Mouse (Mus musculus): ENCODE measurements at regions not wholly inside any gene's neighbourhood (a gene's known extent, or its start where the extent isn't known, plus 50 kb on each side); places are given as distances from the start of the nearest gene placed in this dataset.

DNA sequence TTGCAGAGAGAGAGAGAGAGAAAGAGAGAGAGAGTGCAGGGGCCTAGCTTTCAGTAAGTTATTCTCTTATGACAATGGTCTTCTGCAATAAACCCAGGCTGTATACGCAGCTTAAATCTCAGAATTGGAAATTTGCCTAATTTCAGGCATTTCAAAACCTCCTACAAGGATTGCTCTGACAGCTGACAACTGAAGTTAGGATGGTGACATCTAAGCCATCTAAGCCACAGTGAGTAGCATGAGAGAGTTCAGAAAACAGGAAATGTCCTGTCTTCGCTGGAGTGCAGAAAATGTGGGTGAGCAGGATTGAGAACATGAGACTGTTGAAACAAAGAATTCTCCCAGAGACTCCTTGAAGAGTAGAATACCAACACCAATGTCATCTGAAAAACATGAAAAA lies 56.8 kb downstream of the Fam110c start:
- H3K4me3 ChIP-seq = no peak overlapping the region
- 0 out of 2 replicates have a peak, but pooled peaks cover 5% of the 10 kb centered on the region for H3K4me1 ChIP-seq
- no peaks in the 10 kb centered on the region for H3K9me3 ChIP-seq
- ATAC-seq (ENCODE audit: borderline replicate concordance, extremely low read depth, low FRiP score, low TSS enrichment) = peak; percentile 50; the same call in 1 of the 2 replicates
- H3K9ac ChIP-seq = no peak overlapping the region
- H3K27me3 ChIP-seq = peaks cover 7% of the 10 kb centered on the region; the same call in 1 of the 2 replicates
- H3K27ac ChIP-seq = peak overlapping the region; percentile 18; the same call in 1 of the 2 replicates
- H3K4me2 ChIP-seq = no peak overlapping the region
- WGBS = 39% methylated on average over 2 of the region's 2 CpGs
- H3K36me3 ChIP-seq = no peaks in the 10 kb centered on the region

DNA sequence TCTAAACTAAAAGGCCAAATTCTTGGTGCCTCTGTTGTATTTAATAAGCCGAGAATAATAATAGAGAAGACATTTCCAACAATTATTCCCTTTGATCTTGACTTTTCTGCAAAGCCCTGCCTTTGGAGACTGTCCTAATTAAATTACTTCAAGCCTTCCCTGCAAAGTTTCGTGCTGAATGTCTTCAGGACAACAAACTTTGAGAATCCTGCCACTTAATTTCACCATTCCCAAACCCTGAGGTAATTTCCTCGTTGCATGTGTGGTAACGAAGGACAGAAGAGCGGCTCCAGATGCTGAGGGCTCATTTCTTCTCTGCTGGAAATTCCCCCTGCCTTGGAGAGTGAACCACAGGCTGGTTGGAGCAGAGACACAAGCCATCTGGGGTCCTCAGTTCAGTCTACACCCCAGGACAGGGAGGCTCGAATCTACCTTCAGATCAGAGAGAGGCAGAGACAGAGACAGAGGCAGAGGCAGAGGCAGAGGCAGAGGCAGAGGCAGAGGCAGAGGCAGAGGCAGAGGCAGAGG lies 60.9 kb downstream of the Fam110c start:
- no peak overlapping the region for H3K4me3 ChIP-seq
- peaks cover 5% of the 10 kb centered on the region; the same call in 1 of the 2 replicates for H3K4me1 ChIP-seq
- peaks cover 6% of the 10 kb centered on the region; the same call in 1 of the 2 replicates for H3K27me3 ChIP-seq
- no peak for ATAC-seq (ENCODE audit: borderline replicate concordance, extremely low read depth, low FRiP score, low TSS enrichment)
- no peak overlapping the region for H3K27ac ChIP-seq
- no peak overlapping the region for H3K9ac ChIP-seq
- no peak overlapping the region for H3K4me2 ChIP-seq
- 69% methylated on average over 6 of the region's 6 CpGs for WGBS
- no peaks in the 10 kb centered on the region for H3K36me3 ChIP-seq
- H3K9me3 ChIP-seq = no peaks in the 10 kb centered on the region

DNA sequence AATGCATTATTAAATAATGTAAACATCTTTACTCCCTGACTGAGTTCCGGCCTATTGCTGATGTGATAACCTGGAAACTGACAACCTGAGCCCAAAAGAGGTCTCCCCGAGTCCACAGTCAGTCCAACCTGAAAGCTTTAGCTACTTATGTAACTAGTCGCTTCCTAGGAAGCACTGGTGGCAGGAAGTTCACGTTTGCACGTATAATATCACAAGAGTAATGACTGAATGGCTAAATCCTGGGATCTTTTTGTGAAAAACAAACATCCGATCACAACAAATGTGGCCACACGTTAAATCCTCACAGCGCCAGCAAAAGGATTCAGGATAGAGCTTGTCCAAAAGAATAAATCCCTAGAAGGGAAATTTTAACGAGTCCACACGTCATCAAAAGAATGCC lies 62.7 kb downstream of the Fam110c start:
- Histone ChIP-seq H3K36me3 (no peaks in the 10 kb centered on the region), H3K9ac (no peak overlapping the region), H3K27me3 (peaks cover 6% of the 10 kb centered on the region; the same call in 1 of the 2 replicates), H3K27ac (no peak overlapping the region), H3K4me2 (no peak overlapping the region), H3K4me1 (peaks cover 3% of the 10 kb centered on the region; the same call in 1 of the 2 replicates), H3K4me3 (no peak overlapping the region), H3K9me3 (no peaks in the 10 kb centered on the region)
- no peak for ATAC-seq (ENCODE audit: borderline replicate concordance, extremely low read depth, low FRiP score, low TSS enrichment)
- 55% methylated on average over 10 of the region's 10 CpGs for WGBS

DNA sequence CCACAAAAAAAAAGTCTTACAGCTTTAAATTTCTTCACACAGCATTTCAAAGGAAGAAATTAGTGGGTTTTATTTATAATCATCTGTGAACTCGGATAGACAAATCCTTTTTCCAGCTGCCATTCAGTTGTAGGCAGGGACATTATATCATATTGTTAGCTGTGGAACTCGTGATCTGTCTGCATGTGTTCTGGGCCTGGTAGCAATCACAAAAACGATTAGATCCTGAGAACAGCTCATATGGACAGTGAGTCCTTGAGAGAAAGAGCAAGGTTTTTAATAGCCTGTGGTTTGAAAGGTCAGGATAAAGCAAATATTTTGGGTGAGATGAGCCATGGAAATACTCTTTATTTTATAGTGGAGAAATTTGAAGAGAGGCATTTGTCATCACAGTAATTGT lies 63.2 kb downstream of the Fam110c start:
- Histone ChIP-seq H3K27me3 (peaks cover 6% of the 10 kb centered on the region; the same call in 1 of the 2 replicates), H3K27ac (peak overlapping the region; percentile 34; the same call in 1 of the 2 replicates), H3K4me3 (no peak overlapping the region), H3K9ac (no peak overlapping the region), H3K36me3 (no peaks in the 10 kb centered on the region), H3K9me3 (no peaks in the 10 kb centered on the region), H3K4me2 (no peak overlapping the region), H3K4me1 (peaks cover 3% of the 10 kb centered on the region; the same call in 1 of the 2 replicates)
- ATAC-seq (ENCODE audit: borderline replicate concordance, extremely low read depth, low FRiP score, low TSS enrichment) = no peak
- 31% methylated on average over 3 of the region's 3 CpGs for WGBS

DNA sequence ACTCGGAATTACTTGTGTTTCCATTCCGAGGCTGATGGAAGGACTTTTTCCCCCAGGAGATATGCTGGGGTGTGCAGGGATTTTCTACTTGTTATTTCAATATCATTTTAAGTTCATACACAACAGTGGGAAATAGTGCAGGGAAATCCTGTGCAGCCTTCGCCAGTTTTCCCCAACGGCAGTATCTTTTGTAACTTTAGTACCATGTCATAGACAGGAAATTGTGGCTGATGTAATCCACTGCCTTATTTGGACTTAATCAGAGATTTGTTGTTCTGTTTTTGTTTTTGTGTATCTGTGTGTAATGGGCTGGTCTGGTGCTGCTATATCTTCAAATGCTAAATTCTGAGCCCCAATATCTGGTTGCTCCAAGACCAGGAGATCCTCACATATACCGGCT lies 63.8 kb downstream of the Fam110c start:
- Histone ChIP-seq H3K4me2 (no peak overlapping the region), H3K27me3 (peaks cover 6% of the 10 kb centered on the region; the same call in 1 of the 2 replicates), H3K27ac (peak overlapping the region; percentile 34; the same call in 1 of the 2 replicates), H3K4me1 (peaks cover 3% of the 10 kb centered on the region; the same call in 1 of the 2 replicates), H3K9me3 (no peaks in the 10 kb centered on the region), H3K9ac (no peak overlapping the region), H3K4me3 (no peak overlapping the region), H3K36me3 (no peaks in the 10 kb centered on the region)
- WGBS = 49% methylated on average over 5 of the region's 5 CpGs
- ATAC-seq (ENCODE audit: borderline replicate concordance, extremely low read depth, low FRiP score, low TSS enrichment) = no peak

DNA sequence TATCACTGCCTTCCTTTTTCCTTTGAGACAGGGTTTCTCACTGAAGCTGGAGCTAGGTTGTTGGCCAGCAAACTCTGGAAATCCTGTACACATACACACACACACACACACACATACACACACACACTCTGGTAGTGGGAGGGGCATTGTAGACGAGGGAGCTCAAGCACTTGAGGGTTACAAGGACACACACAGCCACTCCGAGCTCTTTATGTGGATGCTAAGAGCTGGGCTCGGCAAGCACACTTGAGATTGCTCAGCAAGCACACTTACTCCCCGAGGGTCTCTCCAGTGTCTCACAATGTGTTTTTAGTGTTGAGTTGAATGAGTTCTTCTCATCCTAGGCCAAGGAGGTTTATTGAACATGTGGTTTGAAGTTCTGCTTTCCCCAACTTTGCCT lies 66.2 kb downstream of the Fam110c start:
- H3K9me3 ChIP-seq = no peaks in the 10 kb centered on the region
- H3K27ac ChIP-seq = no peak overlapping the region
- peaks cover 10% of the 10 kb centered on the region for H3K27me3 ChIP-seq
- H3K4me1 ChIP-seq = peaks cover 3% of the 10 kb centered on the region; the same call in 1 of the 2 replicates
- no peak overlapping the region for H3K4me2 ChIP-seq
- H3K4me3 ChIP-seq = no peak overlapping the region
- ATAC-seq (ENCODE audit: borderline replicate concordance, extremely low read depth, low FRiP score, low TSS enrichment) = peak; percentile 93
- no peaks in the 10 kb centered on the region for H3K36me3 ChIP-seq
- 32% methylated on average over 4 of the region's 4 CpGs for WGBS
- H3K9ac ChIP-seq = no peak overlapping the region

DNA sequence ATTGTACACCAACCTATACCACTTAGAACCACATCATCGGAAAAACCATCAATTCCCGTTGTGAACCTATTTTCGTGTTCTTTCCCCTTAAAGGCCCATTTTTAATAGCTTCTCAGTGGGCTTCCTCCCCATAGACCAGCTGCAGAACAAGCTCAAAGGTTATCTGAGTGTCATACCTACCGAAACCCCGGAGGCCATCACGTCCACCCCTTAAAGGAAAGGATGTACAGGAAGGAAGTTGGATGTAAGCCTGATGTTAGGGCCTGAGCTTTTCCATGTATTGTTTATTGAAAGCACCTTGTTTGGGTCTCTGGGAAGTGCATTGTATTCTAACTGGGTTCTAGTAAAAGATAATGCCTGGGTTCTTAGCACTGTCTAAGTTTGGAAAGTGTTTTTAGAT lies 69.6 kb downstream of the Fam110c start:
- no peak overlapping the region for H3K4me3 ChIP-seq
- ATAC-seq (ENCODE audit: borderline replicate concordance, extremely low read depth, low FRiP score, low TSS enrichment) = no peak
- WGBS = 75% methylated on average over 6 of the region's 6 CpGs
- no peak overlapping the region for H3K9ac ChIP-seq
- no peaks in the 10 kb centered on the region for H3K36me3 ChIP-seq
- H3K27me3 ChIP-seq = peaks cover 9% of the 10 kb centered on the region
- H3K4me2 ChIP-seq = no peak overlapping the region
- H3K27ac ChIP-seq = no peak overlapping the region
- H3K4me1 ChIP-seq = peaks cover 18% of the 10 kb centered on the region
- no peaks in the 10 kb centered on the region for H3K9me3 ChIP-seq

DNA sequence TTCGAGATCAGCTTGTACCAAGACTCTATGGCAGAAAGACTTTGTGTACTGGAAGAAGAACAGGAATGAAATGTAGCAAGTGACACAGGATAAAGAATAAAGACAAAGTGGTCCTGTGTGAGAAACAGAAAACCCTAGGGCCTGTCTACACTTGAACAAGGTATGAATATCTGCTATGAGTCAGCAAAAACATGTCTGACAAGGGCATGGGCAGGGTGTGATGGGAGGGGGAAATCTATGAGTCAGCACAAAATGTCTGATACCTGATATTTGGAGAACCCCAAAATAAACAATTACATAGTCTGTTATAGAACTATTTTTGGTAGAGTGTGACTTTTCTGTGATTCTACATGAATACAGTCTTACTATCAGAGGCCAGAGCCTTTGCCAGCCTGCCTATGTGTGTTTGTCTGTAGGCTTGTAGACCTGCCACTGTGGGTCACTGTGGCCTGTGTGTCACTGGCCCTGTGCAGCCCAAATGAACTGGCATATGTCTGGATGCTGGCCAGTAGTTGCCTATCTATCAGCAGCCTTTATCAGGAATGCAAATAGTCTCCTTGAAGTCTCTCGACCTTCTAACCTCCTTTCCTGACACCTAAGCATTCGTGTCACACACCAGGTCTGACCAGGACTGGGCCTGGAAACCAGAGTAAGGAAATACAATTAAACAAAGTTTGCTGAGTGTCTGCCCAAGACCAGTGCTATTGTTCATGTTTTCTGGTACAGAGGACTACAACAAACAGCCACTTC lies 71.5 kb downstream of the Fam110c start:
- Histone ChIP-seq H3K9ac (no peak overlapping the region), H3K27ac (peak overlapping the region; percentile 74), H3K27me3 (peaks cover 9% of the 10 kb centered on the region), H3K4me2 (no peak overlapping the region), H3K9me3 (no peaks in the 10 kb centered on the region), H3K4me3 (no peak overlapping the region), H3K4me1 (peaks cover 28% of the 10 kb centered on the region), H3K36me3 (no peaks in the 10 kb centered on the region)
- 43% methylated on average over 3 of the region's 3 CpGs for WGBS
- no peak for ATAC-seq (ENCODE audit: borderline replicate concordance, extremely low read depth, low FRiP score, low TSS enrichment)

DNA sequence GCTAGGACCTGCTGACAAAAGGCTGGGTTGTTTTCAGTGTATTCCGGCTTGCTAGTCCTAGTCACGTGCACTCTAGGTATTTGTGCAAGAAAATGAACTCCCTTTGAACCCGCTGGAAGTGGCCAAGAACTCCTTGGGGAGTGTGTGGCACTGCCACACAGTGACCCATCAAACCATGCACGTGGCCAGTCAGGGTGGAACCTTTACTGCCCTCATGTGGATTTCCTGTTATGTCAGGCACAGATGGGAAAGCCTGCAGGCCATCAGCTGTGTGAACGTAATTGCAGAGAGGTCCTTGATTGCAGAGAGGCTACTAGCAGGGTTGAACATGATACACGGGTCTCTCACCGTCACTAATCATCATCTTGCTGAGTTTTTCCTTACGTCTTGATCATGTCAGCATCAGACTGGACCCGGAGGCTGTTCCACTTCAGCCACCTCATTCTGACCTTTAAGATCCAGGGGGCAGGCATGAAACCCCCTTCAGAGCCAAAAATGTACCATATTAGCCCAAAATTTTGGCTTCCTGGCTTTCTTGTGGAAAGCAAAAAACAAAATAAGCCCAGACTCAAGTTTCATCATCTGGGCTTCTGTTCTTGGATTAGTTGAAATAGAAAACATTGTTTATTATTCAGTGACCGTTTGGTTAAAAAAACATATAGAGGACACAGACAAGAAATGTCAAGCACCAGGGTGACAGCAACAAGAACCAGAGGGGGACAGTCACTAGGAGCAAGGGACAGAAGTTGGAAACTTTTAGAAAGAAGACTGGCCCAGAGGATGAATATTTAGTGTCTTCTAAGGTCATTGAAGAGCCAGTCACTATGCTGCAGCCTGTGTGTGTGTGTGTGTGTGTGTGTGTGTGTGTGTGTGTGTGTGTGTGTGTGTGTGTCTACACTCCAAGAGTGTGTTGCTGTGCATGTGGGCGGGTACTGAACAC lies 75.0 kb downstream of the Fam110c start:
- Histone ChIP-seq H3K36me3 (no peaks in the 10 kb centered on the region), H3K27me3 (peaks cover 5% of the 10 kb centered on the region; the same call in 1 of the 2 replicates), H3K9ac (no peak overlapping the region), H3K4me3 (no peak overlapping the region), H3K4me1 (peaks cover 28% of the 10 kb centered on the region), H3K27ac (peak overlapping the region; percentile 71), H3K9me3 (no peaks in the 10 kb centered on the region), H3K4me2 (no peak overlapping the region)
- 41% methylated on average over 11 of the region's 11 CpGs for WGBS
- peak; percentile 86 for ATAC-seq (ENCODE audit: borderline replicate concordance, extremely low read depth, low FRiP score, low TSS enrichment)

DNA sequence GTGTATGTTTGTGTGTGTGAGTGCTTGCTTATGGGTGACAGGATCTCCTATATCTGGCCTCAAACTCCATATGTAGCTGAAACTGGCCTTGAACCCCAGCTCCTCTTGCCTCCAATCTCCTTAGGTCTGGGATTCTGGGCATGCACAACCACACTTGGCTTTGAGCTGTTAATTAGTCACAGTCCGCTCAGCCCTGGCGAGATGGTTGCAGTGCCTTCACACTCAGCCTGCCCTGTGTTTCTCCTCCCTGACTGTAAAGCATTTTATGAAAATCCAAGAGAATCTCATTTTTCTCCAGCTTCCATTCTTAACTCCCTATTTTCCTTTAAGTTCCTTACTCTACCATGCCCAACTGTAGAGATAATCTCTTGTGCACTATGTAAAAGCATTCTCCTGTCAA lies 80.1 kb downstream of the Fam110c start:
- H3K36me3 ChIP-seq = no peaks in the 10 kb centered on the region

DNA sequence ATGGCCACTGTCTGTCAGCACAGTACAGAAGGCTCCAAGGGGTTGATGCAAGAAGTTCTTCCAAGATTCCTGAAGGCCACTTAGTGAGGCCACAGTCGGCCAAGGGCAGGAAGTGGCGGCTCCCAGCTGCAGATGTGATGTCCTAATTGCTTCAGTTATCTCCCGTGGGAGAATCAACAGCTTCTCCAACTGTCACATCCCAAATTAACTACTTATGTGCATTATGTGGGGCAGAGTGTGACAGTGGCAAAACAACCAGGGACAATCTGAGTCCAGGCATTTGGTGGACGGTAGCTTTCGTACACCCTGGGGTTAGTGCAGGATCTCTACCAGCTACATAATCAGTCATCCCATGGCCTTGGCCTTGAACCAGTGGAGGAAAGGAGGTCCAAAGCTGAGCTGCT lies 80.9 kb downstream of the Fam110c start:
- H3K27ac ChIP-seq = no peak overlapping the region

More for the DNA sequence above, 80.1 kb downstream of the Fam110c start:
- 97% methylated on average over 2 of the region's 2 CpGs for WGBS
- ATAC-seq (ENCODE audit: borderline replicate concordance, extremely low read depth, low FRiP score, low TSS enrichment) = no peak
- Histone ChIP-seq H3K4me1 (peaks cover 28% of the 10 kb centered on the region), H3K9ac (no peak overlapping the region), H3K27me3 (no peaks in the 10 kb centered on the region), H3K9me3 (no peaks in the 10 kb centered on the region), H3K27ac (no peak overlapping the region), H3K4me2 (no peak overlapping the region), H3K4me3 (no peak overlapping the region)

More for the DNA sequence above, 80.9 kb downstream of the Fam110c start:
- ATAC-seq (ENCODE audit: borderline replicate concordance, extremely low read depth, low FRiP score, low TSS enrichment) = 0 out of 2 replicates have a peak, but pooled peaks have one; percentile 27
- no peak overlapping the region for H3K4me3 ChIP-seq
- H3K36me3 ChIP-seq = no peaks in the 10 kb centered on the region
- H3K4me2 ChIP-seq = no peak overlapping the region
- no peak overlapping the region for H3K9ac ChIP-seq
- WGBS = 45% methylated on average over 5 of the region's 5 CpGs
- no peaks in the 10 kb centered on the region for H3K9me3 ChIP-seq
- H3K4me1 ChIP-seq = peaks cover 31% of the 10 kb centered on the region
- no peaks in the 10 kb centered on the region for H3K27me3 ChIP-seq
